Comparison of ENCODE assay signal across 21 mouse cellular contexts in genomic region chr13:8272158-8272945, GRCm38 (mm10).
DNase-seq lines count a peak whose midpoint lies in the region; ATAC-seq and TF ChIP-seq lines count a peak whose summit lies in the region.
"Had no signal": no experiment of that assay in that cellular context is flagged by ENCODE, and none has a peak within 500 bp of the region (broad histone marks: within the 10 kb centered on the region; RNA-seq: fewer than 3 reads in every experiment).

No protein-coding gene starts in this region.

- no peak overlapping the region for H3K27ac ChIP-seq in embryonic facial prominence, embryonic 14.5 days (replicated peaks; ENCODE audit: low read depth, low read length)
- H3K27ac ChIP-seq in embryonic facial prominence, embryonic 10.5 days (replicated peaks) = no peak overlapping the region
- H3K27ac ChIP-seq in lung, embryonic 15.5 days = peak overlapping the region; percentile 59
- peak overlapping the region; percentile 83 for H3K27ac ChIP-seq in macrophage
- H3K27ac ChIP-seq: heart, embryonic 13.5 days; liver, embryonic 14.5 days; neural tube, embryonic 13.5 days; stomach, postnatal 0 days had no signal

- TF ChIP-seq CTCF in lung, adult 2 months (IDR thresholded peaks at IDR 0.05; ENCODE audit: insufficient read depth, low read length) = no peak

- no peaks in the 10 kb centered on the region for H3K36me3 ChIP-seq in embryonic facial prominence, embryonic 14.5 days (ENCODE audit: control insufficient read depth, insufficient read depth, low read length)
- H3K36me3 ChIP-seq in embryonic facial prominence, embryonic 10.5 days (replicated peaks) = no peaks in the 10 kb centered on the region
- H3K36me3 ChIP-seq in lung, embryonic 15.5 days = no peaks in the 10 kb centered on the region
- no peaks in the 10 kb centered on the region for H3K36me3 ChIP-seq in macrophage (ENCODE audit: inconsistent target)
- H3K36me3 ChIP-seq: heart, embryonic 13.5 days; neural tube, embryonic 13.5 days had no signal

- peak; percentile 79; the same call in 1 of the 2 replicates for ATAC-seq in embryonic facial prominence, embryonic 14.5 days (ENCODE audit: low read depth)
- ATAC-seq in lung, embryonic 15.5 days (ENCODE audit: borderline replicate concordance, extremely low read depth, low FRiP score, low TSS enrichment) = peak; percentile 92
- ATAC-seq: forebrain, postnatal 0 days; inflammation-experienced regulatory T-cells, adult 6 months; midbrain, embryonic 16.5 days; Patski had no signal

- DNase-seq in embryonic facial prominence, embryonic 14.5 days (ENCODE audit: low spot score) = peak; percentile 36
- no peak for DNase-seq in embryonic facial prominence, embryonic 10.5 days (ENCODE audit: low spot score)
- no peak for DNase-seq in lung, adult 2 months
- peak; percentile 85 to 92 for DNase-seq in cerebellum, postnatal 14 days
- no peak for DNase-seq in adrenal gland, adult (ENCODE audit: inconsistent age in 2 of 2, low spot score in 1 of 2)
- no peak for DNase-seq in urinary bladder, postnatal 10 days (ENCODE audit: low spot score)
- DNase-seq: adrenal gland, adult 8-10 months; forebrain, postnatal 0 days; gastrocnemius, postnatal 25 days; kidney, postnatal 10 days; spleen, adult 18-20 months; thymus, postnatal 4 days had no signal

- no peak overlapping the region for H3K9ac ChIP-seq in embryonic facial prominence, embryonic 14.5 days (ENCODE audit: low read depth, low read length)
- no peak overlapping the region for H3K9ac ChIP-seq in lung, embryonic 15.5 days
- H3K9ac ChIP-seq: forebrain, postnatal 0 days; heart, embryonic 13.5 days; liver, embryonic 14.5 days; neural tube, embryonic 13.5 days had no signal

- TF ChIP-seq POLR2A in lung, adult 2 months (IDR thresholded peaks at IDR 0.05; ENCODE audit: borderline replicate concordance, extremely low read depth, low read depth, low read length) = no peak

- no peaks in the 10 kb centered on the region for H3K9me3 ChIP-seq in embryonic facial prominence, embryonic 14.5 days (ENCODE audit: control insufficient read depth, low read length)
- no peaks in the 10 kb centered on the region for H3K9me3 ChIP-seq in embryonic facial prominence, embryonic 10.5 days
- H3K9me3 ChIP-seq in lung, embryonic 15.5 days = no peaks in the 10 kb centered on the region
- H3K9me3 ChIP-seq: heart, embryonic 13.5 days; neural tube, embryonic 13.5 days had no signal

- no peaks in the 10 kb centered on the region for H3K79me2 ChIP-seq in macrophage (ENCODE audit: inconsistent target)

- 62% methylated on average over 4 of the region's 4 CpGs for WGBS in embryonic facial prominence, embryonic 14.5 days
- WGBS in embryonic facial prominence, embryonic 10.5 days = 83% methylated on average over 4 of the region's 4 CpGs
- 58% methylated on average over 4 of the region's 4 CpGs for WGBS in lung, embryonic 15.5 days
- WGBS in lung, adult 2 months = 49% methylated on average over 4 of the region's 4 CpGs
- 71% methylated on average over 4 of the region's 4 CpGs for WGBS in macrophage (ENCODE audit: missing documents)

- H3K4me1 ChIP-seq in embryonic facial prominence, embryonic 14.5 days (ENCODE audit: control insufficient read depth, insufficient read depth, low read length) = 0 out of 2 replicates have a peak, but pooled peaks cover 4% of the 10 kb centered on the region
- no peaks in the 10 kb centered on the region for H3K4me1 ChIP-seq in embryonic facial prominence, embryonic 10.5 days
- no peaks in the 10 kb centered on the region for H3K4me1 ChIP-seq in lung, embryonic 15.5 days
- H3K4me1 ChIP-seq in lung, adult 2 months (ENCODE audit: control insufficient read depth, insufficient read depth, low read length) = no peaks in the 10 kb centered on the region
- H3K4me1 ChIP-seq: heart, embryonic 13.5 days; neural tube, embryonic 13.5 days had no signal

- no peak overlapping the region for H3K4me3 ChIP-seq in embryonic facial prominence, embryonic 14.5 days (ENCODE audit: low read depth, low read length)
- H3K4me3 ChIP-seq in embryonic facial prominence, embryonic 10.5 days = no peak overlapping the region
- no peak overlapping the region for H3K4me3 ChIP-seq in lung, embryonic 15.5 days
- H3K4me3 ChIP-seq in lung, adult 2 months (replicated peaks; ENCODE audit: extremely low read depth, low read depth, low read length) = no peak overlapping the region
- no peak overlapping the region for H3K4me3 ChIP-seq in macrophage (ENCODE audit: inconsistent target)
- H3K4me3 ChIP-seq: heart, embryonic 13.5 days; neural tube, embryonic 13.5 days had no signal

- H3K4me2 ChIP-seq in embryonic facial prominence, embryonic 14.5 days (ENCODE audit: low read depth, low read length) = no peak overlapping the region
- no peak overlapping the region for H3K4me2 ChIP-seq in lung, embryonic 15.5 days
- H3K4me2 ChIP-seq: heart, embryonic 13.5 days; neural tube, embryonic 13.5 days had no signal

- no peaks in the 10 kb centered on the region for H3K27me3 ChIP-seq in embryonic facial prominence, embryonic 14.5 days (replicated peaks; ENCODE audit: control insufficient read depth, insufficient read depth, low read length)
- no peaks in the 10 kb centered on the region for H3K27me3 ChIP-seq in embryonic facial prominence, embryonic 10.5 days (replicated peaks; ENCODE audit: low read depth, poor library complexity, severe bottlenecking)
- no peaks in the 10 kb centered on the region for H3K27me3 ChIP-seq in lung, embryonic 15.5 days
- H3K27me3 ChIP-seq: heart, embryonic 13.5 days; neural tube, embryonic 13.5 days; Patski had no signal

Comparison
In these comparisons a context has a peak if more than half of its experiments do, and no peak if none do; other contexts are left out.
1. DNase-seq: peak in embryonic facial prominence, embryonic 14.5 days (single experiment) and cerebellum, postnatal 14 days (2 of 2); none in embryonic facial prominence, embryonic 10.5 days (single experiment), lung, adult 2 months (single experiment), adrenal gland, adult (0 of 2) and urinary bladder, postnatal 10 days (single experiment).
2. H3K27ac ChIP-seq: peak in lung, embryonic 15.5 days (single experiment) and macrophage (single experiment); none in embryonic facial prominence, embryonic 14.5 days (single experiment) and embryonic facial prominence, embryonic 10.5 days (single experiment).